Mouse (Mus musculus) c-Kit-positive CD71-positive TER-119-positive erythroid progenitor cells, embryonic 14.5 days (primary cell): Measurements from ENCODE around the gene Pomgnt1.
A peak's percentile ranks its signal among the peaks of the same experiment; 100 is the strongest.

Source experiments
- DNase-seq: peaks from one replicate; pipeline ENCODE4 v3.0.0-alpha.2; 2013; ENCODE audit warnings: low spot score

Pomgnt1 gene

DNA sequence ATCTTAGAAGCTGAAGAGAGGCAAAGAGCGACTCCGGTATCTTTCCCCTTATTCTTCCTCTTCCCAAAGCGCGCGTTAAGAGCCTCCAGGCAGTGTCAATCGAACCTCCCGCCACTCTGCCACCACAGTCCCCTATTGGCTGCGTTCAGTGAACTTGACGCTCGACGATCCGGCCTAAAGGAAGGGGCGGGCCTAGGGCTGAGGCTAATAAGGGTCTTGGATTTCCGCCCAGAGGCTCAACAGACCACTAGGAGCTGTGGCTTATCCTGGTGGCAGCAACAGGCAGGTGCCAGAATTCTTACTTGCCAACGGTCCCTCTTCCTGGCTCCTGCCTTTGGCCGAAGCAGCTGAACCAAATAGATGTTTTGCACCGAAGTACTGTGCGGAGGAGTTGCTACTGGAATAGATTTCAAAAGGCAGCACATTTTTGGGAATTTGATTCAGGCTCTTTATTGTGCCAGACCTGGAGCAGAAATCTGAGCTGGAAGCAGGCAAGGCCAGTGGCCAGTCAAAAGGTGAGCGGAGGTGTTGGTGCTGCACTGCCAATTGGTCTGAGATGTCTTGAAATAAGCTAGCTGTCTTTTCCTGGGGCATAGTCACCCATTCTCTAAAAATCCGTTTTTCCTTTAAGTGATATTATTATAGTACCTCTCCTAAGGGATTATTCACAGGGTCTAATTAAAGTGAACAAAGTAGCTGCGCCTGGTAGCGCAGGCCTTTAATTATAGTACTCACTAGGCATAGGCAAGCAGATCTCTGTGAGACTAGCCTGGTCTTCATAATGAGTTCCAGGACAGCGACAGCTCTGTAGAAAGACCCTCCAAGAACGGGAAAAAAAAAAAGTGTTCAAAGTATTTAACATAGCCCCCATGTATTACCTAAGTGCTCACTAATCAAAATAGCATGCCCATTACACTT lies at the start of gene Pomgnt1, which contains the start of gene Rad54l:
Gene Pomgnt1 (plus strand): TSS at position 239 of the 918 bp plus-strand sequence.
Gene Rad54l (minus strand): TSS at position 89 of the 918 bp plus-strand sequence.
- peak; percentile 90 for DNase-seq

- peak; percentile 56 for DNase-seq
Observed at GRCm38 (mm10) chr4:116074145-116074675, 49.4 kb upstream of the Pomgnt1 start.

GRCm38 (mm10) chr4:116074861-116075620 lies 48.6 kb upstream of the Pomgnt1 start, which contains the start of the genes Uqcrh and Lrrc41:
Uqcrh (minus strand) TSS chr4:116075071.
Lrrc41 (plus strand) TSS chr4:116075269.
- peak; percentile 98 for DNase-seq

- DNase-seq, result peak; percentile 49
Observed at GRCm38 (mm10) chr4:116075631-116076368, 47.8 kb upstream of the Pomgnt1 start.

DNA sequence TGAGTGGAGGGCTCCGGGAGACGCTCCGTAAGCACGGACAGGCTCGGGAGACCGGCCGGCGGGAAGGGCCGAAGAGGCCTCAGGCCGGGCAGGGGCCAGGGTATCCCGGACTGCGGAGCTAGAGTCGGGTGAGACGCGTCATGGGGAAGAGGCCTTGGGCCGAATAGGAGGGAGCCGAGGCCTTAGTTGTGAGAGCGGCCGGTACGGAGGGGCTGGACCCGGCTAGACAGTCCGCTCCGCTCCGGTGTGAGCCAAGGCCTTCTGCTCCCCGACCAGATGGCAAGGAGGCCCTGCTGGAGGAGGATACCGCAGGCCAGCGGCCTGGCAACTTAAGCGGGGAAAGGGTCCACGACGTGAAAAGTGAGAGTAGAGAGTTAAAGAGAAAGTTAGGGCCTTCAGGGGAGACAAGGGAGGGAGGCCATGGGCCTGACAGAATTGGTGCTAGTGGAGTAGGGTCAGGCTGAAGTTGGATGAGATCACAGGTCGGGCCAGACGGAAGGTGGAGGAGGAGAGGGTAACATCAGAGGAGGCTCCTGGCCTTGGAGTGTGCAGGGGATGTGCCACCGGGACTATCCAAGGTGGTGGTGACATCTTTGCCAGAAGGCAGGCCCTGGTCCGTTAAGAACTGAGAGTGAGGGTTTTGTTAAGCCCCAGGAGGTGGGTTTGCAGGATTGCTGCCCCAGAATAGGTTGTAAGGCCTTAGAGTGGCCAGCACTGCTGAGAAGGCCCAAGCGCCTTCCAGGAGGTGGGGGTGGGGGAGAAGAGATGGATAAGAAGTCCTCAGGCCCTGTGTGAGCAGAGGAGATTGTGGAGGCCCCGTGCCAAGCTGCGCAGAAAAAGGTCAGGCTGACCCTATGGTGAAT lies 47.0 kb upstream of the Pomgnt1 start:
- peak; percentile 54 for DNase-seq

GRCm38 (mm10) chr4:116077240-116078095 lies 46.2 kb upstream of the Pomgnt1 start:
- peak; percentile 45 for DNase-seq

- DNase-seq, result no peak
Observed at GRCm38 (mm10) chr4:116088510-116089249, 35.0 kb upstream of the Pomgnt1 start.

DNA sequence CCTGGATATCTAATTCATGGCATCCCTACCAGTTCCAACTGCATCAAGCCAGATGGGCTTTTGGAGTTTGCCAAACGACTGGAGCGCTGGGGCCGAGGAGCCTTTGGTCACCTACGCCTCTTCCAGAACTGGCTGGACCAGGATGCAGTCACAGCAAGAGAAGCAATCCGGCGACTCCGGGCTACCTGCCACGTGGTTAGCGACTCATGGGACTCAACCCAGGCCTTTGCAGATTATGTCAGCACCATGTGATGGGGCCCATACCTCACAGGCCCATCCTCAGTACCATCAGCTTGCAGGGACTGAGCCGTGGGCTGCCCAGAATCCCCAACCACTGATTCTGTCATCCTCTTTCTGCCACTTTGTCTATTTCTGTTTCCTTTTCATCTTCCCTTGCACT lies 27.3 kb upstream of the Pomgnt1 start:
- no peak for DNase-seq

DNA sequence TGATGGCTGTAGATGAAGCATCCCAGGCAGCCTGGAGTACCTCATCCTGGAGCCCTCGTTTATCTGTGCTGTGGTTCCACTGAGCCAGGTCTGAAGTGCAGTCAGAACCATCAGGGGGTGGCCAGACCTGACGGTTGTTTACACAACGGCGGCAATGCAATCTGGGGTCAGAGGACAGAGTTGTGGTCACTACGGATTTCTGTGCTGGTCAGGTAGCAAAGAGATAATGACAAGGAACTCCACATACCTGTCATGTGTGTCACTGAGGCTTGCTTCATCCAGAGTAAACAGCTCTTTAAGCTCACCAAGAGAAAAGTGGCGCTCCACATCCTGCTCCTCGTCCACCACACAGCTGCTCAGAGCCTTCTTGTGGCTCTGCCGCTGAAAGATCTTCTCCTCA lies 26.4 kb upstream of the Pomgnt1 start:
- no peak for DNase-seq

DNA sequence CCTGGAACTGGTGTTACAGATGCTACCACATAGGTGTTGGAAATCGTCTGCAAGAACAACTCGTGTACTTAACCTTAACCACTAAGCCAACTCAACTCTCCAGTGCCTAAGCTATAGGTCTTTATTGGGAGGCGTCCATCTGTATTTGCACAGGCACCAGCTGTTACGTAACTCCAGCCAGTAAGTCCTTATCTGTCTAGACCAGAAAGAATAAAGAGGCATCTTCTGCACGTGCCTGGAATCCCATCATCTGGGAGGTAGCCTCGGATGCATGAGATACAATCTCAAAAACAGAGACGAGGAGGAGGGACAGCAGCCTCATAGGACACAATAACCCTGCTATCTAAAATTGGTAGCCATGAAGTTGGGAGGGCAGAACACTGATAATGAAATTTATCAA lies 22.7 kb upstream of the Pomgnt1 start:
- DNase-seq, result peak; percentile 60

- no peak for DNase-seq
Observed at GRCm38 (mm10) chr4:116105278-116105677, 18.4 kb upstream of the Pomgnt1 start.

DNA sequence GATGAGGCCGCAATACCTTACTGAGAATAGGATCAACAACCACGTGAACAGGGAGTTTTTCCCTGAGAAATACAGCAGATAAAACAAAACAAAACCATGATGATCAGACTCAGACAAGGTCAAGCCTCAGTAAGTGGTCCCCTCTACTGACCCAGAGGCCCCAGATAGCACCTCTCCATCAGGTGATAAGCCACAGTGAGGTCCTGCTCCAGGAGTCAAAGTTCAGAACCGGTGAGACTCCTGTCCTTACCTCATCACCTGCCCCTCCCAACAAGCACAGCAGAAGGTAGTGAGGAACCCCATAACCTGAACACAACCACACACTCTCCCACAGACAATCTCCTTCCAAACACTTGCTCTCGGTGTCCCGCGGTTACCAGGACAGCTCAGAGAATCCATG lies 12.9 kb upstream of the Pomgnt1 start:
- no peak for DNase-seq

DNA sequence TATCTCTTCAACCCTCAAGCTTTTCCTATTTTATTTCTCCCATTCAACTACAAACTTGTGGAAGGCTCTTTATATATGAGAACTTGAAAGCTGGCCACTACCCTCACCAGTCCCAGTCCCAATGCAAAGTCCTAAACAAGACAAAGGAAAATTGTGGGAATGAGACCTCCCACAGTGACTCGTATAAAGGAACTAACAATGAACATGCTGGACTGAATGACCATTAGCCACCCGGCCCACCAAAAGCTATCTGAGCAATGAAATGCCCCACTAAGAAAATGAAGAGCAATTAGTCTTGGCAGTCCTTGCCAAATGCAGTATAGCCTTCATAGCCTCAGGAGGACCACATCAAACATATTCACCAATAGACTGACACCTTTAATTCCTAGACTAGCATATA lies 12.2 kb upstream of the Pomgnt1 start:
- no peak for DNase-seq

- DNase-seq, result peak; percentile 46
Observed at GRCm38 (mm10) chr4:116122762-116123161, 878 bp upstream of the Pomgnt1 start.

DNA sequence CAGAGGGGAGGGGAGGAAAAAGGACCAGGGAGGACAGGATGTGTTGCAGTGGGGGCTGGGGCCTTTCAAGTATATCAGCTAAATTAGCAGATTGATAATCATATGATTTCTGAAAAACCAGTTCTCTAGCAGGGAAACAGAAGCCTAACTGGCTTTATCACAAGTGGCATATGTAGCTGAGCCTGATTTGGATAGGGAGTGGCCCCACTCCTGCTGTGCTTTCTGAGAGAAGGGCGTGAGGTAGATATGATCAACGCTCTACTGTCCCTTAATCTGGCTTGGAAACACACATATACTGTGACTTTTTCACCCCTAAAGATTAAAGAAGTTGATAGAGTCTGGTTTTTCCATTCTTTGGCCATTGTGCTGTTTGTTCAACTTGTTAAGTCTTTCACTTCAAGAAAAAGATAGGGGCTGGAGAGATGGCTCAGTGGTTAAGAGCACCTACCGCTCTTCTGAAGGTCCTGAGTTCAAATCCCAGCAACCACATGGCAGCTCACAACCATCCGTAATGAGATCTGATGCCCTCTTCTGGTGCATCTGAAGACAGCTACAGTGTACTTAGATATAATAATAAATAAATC lies 2.3 kb downstream of the Pomgnt1 start:
- DNase-seq, result peak; percentile 50

GRCm38 (mm10) chr4:116127956-116128355 lies 4.3 kb downstream of the Pomgnt1 start:
- no peak for DNase-seq

- DNase-seq, result no peak
Observed at GRCm38 (mm10) chr4:116133126-116133525, 9.5 kb downstream of the Pomgnt1 start.

DNA sequence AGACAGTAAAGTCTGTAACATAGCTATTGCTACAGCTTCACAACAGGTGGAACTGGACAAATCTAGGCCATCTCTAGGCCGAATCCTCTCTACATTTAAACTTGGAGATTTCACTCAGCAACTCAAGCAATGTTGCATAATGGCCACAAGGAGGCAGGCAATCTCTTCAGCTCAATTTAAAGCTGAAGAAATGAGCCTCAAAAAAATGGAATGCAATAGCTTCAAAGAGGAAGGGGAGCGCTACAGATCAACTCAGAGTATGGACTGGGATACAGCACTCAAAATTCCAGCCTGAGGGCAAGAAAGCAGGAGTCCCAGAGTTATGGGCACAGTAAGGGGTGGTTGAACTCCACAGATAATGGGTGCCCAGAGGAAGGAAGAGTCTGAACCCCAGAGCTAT lies 11.3 kb downstream of the Pomgnt1 start:
- no peak for DNase-seq
